Mouse (Mus musculus) kidney, adult 10 weeks (tissue): ENCODE data around the gene Cryzl1. TPM values are rescaled to one million over a fixed set of nuclear protein-coding genes. Genes with fewer than 3 reads are reported as not detected.

Experiments
- polyA plus RNA-seq: library from polyadenylated mRNA; stranded (reverse); fragments of 350-450 nt; fragmentation: Illumina TruSeq; extraction: RNeasy Lipid Tissue Mini Kit (QIAGEN cat#74804); gene quantifications from one replicate; pipeline ENCODE4 v1.2.3, GENCODE M21; 2014; ENCODE audit warnings: low read depth, low replicate concordance

Cryzl1 gene
- 78.6 TPM for polyA plus RNA-seq

GRCm38 (mm10) chr16:91728123-91729065 lies at the start of gene Cryzl1:
Gene Cryzl1, minus strand, starts transcription at chr16:91728975.

GRCm38 (mm10) chr16:91729066-91729482 lies 299 bp upstream of the Cryzl1 start, which contains the start of gene Itsn1:
Gene Itsn1, plus strand, starts transcription at chr16:91729281.

DNA sequence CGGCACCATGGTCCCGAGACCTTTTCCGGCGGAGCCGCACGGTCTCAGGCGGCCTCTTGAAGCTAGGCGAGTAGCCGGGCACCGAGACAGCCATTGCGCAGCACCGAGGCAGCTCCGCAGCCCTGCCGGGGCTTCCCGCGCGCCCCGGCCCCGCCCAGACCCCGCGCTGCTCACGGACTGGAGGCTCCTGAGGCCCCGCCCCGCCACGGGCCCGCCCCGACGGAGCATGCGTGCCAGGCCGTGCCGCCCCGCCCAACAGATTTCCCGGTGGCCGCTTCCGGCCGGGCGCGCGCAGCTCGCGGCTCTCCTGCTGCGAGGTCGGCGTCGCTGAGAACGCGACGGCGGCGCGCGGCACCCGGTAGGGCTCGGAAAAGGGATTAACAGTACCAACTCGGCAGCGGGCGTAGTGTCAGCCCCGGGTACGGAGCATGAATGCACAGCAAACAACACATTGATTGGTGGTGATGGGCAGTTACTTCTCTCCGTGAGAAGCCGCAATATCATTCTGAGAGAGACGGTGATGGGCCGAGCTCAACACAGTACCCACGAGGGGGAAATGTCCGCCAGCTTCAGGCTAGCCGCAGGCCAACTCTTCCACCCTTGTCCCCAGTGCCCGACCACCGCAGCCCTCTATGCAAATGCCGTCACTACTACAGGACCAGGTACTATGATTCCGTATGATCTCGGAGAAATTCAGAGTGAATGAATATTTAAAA lies 40.0 kb downstream of the Cryzl1 start, which contains the start of gene Donson:
TSS of gene Donson (minus strand) at position 152 of the 716 bp plus-strand sequence.

DNA sequence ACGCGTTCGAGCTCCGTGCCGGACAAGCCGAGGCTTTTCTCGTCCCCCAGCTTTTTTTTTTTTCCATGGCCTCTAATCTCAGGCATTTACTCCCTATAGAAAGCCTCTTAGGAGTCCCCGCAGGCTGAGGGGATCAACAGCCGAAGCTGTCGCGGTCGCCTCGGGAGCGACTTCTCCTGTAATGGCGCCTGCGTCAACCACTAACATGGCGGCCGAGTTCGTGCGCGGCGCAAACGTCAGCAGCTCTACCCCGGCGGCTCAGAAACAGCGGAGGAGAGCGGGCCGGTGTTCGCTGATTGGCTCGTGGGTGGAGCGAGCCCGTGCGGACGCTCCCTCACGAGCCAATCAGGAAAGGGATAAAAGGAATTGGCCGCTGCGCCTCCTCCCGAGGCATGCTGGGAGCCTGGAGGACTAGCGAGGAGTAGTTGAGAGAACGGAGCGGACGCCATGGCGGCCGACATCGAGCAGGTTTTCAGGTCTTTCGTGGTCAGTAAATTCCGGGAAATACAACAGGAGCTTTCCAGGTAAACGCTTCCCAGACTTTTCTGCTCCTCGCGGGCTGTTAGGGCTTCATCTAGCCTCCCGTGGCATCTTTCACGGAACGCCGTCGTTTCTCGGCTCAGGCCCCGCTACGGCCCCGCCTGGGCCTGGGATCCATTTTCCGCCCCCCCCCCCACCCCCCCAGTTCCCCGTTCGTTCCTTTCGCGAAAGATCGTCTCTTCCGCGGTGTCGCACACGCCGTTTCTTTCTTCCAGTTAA lies 81.1 kb downstream of the Cryzl1 start, which contains the start of gene Son:
TSS of gene Son (plus strand) at position 46 of the 759 bp plus-strand sequence.

DNA sequence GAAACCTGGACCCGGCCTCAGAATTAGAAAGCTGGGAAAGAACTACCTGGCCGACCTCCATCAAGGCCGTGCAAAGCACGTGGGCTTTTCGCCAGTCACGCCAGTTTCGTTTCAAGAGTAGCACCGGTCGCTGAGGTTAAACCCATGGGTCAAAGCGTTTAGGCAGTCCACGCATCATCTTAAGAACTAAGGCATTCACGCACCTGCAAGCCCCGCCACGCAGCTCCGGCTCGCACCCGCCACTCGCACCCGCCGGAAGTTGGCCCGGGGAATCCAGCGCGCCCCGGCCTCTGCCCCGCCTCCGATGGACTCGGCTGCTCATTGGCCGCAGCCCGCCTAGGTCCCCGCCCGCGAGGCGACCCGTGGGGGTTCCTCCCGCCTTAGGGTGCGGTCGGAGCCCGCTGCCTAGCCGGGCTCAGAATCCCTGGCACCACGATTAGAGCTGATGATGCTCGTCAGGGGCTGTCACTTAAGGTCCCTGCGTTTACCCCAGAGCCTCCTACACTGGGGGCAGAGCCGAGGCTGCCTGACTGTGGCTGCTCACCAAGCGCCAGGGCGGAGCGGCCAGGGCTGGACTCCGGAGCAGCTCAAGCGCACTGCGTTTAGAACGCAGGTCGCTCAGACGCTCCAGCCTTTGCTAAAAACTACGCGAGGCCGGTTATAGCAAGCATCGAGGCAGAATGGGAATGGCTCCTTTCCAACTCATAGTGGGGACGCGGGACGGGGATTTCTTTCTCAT lies 81.9 kb downstream of the Cryzl1 start, which contains the start of gene Gart:
TSS of gene Gart (minus strand) at position 272 of the 739 bp plus-strand sequence.

Other genes with a start within 250 kb of the Cryzl1 start
- gene Ifnar1, start 243.7 kb downstream of the Cryzl1 start, polyA plus RNA-seq = 78.3 TPM
- gene Ifngr2, start 181.9 kb downstream of the Cryzl1 start, polyA plus RNA-seq = 11.8 TPM
- 45.9 TPM for gene Tmem50b, start 131.2 kb downstream of the Cryzl1 start, polyA plus RNA-seq
- 31.2 TPM for gene Dnajc28, start 109.9 kb downstream of the Cryzl1 start, polyA plus RNA-seq
- 9.7 TPM for gene Gart, start 82.0 kb downstream of the Cryzl1 start, polyA plus RNA-seq
- 269 TPM for gene Son, start 81.5 kb downstream of the Cryzl1 start, polyA plus RNA-seq
- gene Donson, start 40.2 kb downstream of the Cryzl1 start, polyA plus RNA-seq = 4.8 TPM
- 11.4 TPM for gene Itsn1, start 306 bp upstream of the Cryzl1 start, polyA plus RNA-seq